Mouse (Mus musculus): ENCODE results near the gene Drc7.

Gene Drc7

GRCm38 (mm10) chr8:95058661-95059060 is 3.8 kb downstream of the Drc7 start:
- no peak for DNase-seq (ENCODE audit: low read depth, low spot score)

DNA sequence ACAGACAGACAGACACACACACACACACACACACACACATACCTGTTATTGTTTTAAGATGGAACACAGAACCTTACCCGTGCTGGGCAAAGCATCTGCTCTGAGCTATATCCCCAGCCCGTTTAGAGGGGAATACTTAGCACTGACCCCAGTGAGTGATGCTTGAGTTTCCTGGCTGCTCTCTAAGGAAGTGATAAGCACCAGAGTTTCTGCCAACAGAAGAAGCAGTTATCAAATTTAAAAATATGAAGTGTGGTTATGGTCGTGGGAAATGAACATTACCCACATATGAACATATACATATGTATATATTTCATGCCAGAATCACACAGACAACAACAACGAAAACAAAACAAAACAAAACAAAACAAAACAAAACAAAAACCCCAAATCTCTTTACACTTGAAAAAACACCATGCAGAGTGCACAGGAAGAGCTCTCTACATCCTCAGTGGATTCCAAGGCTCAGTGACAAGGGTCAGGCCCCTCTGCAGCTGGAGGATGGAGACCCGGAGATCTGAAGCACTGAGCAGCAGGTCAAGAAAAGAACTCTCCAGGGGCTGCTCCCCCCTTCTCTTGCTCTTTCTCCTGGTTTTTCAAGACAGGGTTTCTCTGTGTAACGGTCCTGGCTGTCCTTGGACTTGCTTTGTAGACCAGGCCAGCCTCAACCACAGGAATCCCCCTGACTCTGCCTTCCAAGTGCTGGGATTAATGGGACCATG is 5.1 kb downstream of the Drc7 start:
- DNase-seq (ENCODE audit: low read depth, low spot score), result no peak

GRCm38 (mm10) chr8:95064531-95064930 is 9.6 kb downstream of the Drc7 start:
- no peak for DNase-seq (ENCODE audit: low read depth, low spot score)

DNA sequence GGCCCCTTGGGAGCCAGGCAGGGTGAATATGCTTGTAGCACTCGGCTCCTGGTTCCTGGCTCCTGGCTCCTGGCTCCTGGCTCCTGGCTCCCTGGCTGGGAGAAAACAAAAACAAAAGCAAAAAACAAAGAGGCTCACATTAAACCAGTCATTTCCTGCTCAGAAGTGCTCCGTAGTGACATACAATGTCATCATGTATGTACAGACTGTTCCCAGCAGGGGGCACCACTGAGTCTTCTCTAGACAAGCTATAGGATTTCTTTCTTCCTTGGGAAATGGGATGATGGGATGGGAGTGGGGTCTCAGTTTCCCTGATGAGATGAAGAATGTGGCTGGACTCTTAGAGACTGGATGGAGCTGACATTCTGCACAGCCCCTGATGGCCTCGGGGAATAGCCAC is 12.7 kb downstream of the Drc7 start:
- DNase-seq (ENCODE audit: low read depth, low spot score), result peak; percentile 42

GRCm38 (mm10) chr8:95075504-95075903 is 20.6 kb downstream of the Drc7 start:
- no peak for DNase-seq (ENCODE audit: low read depth, low spot score)

- no peak for DNase-seq (ENCODE audit: low read depth, low spot score)
These were observed 21.2 kb downstream of the Drc7 start for GRCm38 (mm10) chr8:95076151-95076550.

GRCm38 (mm10) chr8:95078055-95078454 is 23.2 kb downstream of the Drc7 start:
- no peak for DNase-seq (ENCODE audit: low read depth, low spot score)

DNA sequence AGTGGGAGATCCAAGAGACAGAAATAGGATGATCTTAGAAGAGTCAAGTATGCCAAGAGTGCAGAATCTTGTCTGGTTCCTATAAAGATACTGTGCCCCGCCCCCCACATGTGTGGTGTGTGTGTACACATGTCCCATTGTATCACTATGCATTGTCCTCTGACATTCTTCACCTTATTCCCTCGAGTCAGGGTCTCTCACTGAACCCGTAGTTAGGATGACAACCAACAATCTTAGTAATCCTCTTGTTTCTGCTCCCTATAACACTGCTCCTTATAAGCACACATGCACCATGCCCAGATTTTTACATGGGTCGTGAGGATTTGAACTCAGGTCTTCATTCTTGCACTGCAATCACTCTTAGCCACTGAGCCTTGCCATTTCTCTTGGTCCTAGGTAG is 24.4 kb downstream of the Drc7 start:
- DNase-seq (ENCODE audit: low read depth, low spot score), result no peak

DNA sequence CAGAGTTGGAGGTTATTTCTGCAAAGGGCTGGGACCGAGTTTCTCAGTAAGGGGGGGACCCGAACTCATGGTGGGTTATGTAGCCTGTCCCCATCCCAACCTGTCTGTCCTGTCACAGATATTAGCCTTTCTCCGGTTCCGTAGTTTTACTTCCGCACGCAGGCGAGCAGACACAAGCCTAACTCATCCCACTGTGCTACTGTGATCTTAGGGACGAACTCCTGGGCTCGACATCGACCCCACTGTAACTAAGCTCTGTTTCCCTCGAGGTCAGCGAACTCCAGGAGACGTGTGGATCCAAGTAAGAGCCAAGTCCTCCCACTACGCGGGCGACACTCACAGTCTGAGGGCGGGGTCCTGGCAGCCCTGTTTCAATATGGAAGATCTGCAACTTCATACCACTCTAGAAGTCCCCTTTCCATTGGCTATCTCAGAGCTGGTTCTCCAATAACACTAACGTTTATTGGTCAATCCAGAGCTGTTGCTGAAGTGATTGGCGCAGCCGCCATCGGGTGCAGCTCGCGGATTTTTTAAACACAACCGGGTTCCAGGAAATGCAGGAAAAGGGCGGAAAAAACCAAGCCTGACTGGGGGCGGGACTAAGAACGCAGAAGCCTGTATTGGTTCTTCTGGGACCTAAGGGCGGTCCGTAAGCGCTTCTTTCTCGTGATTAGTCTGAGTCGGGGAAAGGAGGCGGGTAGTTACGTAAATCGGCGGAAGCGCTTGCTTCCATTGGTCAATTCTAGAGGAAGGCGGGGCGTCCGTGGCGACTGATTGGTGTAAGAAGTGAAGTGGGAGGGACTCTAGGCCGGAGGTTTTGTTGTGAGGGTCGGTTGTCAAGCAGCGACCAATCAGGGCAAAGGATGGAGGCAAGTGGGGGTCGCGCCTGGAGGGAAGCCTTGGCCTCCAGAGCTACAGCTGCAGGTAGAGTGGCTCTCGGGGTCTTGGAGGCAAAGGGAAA is 25.8 kb downstream of the Drc7 start, which contains the start of gene Katnb1:
TSS of gene Katnb1 (plus strand) at position 806 of the 961 bp plus-strand sequence.
- DNase-seq (ENCODE audit: low read depth, low spot score), result peak; percentile 99

GRCm38 (mm10) chr8:95081650-95082049 is 26.7 kb downstream of the Drc7 start:
- no peak for DNase-seq (ENCODE audit: low read depth, low spot score)

DNA sequence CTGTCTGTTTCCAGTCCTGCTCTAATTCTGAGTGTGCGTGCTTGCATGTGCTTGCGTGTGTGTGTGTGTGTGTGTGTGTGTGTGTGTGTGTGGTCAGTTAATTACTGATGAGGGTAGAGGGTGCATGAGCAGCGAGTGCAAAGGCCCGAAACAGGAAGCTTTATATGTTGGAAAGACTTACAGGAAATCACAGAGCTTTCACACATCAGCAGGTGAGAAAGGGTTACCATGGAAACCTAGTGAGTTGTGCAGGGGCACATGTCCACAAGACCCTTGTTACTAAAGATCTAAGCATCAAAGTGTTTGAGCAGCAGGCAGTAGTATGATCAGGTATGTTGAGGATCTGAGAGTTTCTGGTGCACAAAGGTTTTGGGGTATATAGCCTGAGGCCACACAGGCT is 29.4 kb downstream of the Drc7 start:
- no peak for DNase-seq (ENCODE audit: low read depth, low spot score)

GRCm38 (mm10) chr8:95084744-95085431 is 30.0 kb downstream of the Drc7 start:
- no peak for DNase-seq (ENCODE audit: low read depth, low spot score)

DNA sequence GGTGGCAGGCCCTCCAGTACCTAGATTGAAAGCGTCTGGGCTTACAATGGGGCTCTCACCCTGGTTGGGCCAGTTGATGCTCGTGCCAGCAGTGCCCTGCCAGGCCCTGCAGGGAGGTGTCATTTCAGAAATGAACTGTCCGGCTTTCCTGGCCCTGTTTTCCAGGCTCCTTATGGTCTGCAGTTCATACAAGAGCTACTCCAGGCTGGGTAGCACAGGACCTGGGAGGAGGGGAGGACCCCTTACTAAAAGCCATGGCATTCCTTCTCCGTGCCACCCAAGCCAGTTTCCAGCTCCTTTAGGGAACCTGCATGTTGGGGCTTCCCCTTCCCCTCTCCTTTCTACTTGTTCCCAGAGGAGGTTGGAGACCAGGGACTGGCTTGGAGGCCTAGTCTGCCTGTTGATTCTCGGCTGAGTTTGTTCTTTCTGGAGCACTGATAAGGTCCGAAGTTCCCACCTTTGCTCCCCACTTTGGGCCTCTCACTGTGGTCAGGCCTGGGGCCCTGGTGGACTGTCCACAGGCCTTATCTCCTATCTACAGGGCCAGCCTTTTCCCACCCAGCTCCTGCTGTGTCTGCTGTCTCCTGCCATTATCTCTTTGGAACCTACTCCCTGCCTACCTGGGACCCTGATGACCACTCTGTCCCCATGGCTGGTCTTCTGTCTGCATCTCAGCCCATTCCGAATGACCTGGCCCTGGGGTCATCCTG is 30.7 kb downstream of the Drc7 start:
- no peak for DNase-seq (ENCODE audit: low read depth, low spot score)

GRCm38 (mm10) chr8:95093574-95093973 is 38.7 kb downstream of the Drc7 start:
- no peak for DNase-seq (ENCODE audit: low read depth, low spot score)

DNA sequence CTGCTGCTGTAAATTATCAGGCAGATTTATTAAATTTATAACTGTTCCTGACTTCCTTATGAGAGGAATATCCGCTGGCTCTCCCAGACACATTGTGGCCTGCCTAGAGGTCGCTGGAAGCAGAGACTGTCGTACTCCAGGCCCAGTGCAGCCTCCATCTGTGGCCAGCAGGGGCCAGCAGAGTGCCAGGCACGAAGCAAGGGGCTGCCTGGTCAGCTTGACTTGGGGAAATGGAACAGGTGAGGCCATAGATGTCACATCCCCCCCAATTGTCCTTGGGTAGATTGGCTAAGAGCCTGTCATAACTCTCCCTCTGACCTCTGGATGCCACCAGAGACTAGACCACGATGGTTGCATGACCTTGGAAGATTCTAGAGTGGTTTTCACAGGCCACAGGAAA is 44.1 kb downstream of the Drc7 start:
- DNase-seq (ENCODE audit: low read depth, low spot score), result peak; percentile 44

DNA sequence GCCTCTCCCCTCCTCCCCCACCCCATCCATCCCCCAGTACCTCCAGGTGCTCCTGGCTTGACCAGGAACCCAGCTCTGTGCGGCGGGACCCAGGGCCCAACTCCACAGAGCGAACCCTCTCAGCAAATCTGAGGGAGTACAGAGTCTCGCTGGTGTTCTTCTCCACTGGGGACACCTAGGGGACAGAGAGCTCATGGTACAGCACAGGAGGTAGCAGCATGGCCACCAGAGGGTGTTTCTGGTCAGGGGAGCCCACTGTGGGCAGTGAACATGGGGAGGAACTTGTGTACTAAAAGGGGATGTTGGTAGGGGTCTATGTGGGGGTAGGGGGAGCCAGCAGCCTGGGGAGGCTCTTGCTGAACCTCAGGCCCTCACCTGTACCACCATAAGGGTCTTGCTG is 47.1 kb downstream of the Drc7 start:
- no peak for DNase-seq (ENCODE audit: low read depth, low spot score)

DNA sequence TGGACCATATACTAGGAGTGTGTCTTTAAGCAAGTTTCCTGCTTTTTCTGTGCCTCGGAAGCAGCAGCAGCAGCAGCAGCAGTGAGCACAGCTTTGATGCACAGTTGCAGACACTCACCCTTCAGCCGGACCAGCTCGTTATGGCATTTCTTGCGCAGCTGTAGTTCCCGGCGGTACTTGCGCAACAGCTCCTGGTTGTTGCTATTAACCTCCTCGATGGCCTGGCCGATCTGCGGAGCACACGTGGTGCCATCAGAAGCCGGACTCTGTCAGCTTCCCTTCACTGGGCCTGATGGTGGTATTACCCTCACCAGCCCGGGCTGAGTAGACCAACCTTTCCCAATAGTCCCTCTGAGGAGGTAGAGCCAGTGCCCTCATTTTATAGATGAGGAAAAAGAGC is 52.4 kb downstream of the Drc7 start:
- no peak for DNase-seq (ENCODE audit: low read depth, low spot score)

- DNase-seq (ENCODE audit: low read depth, low spot score), result no peak
These were observed 57.7 kb downstream of the Drc7 start for GRCm38 (mm10) chr8:95112594-95112993.

- no peak for DNase-seq (ENCODE audit: low read depth, low spot score)
These were observed 58.2 kb downstream of the Drc7 start for GRCm38 (mm10) chr8:95113108-95113507.

DNA sequence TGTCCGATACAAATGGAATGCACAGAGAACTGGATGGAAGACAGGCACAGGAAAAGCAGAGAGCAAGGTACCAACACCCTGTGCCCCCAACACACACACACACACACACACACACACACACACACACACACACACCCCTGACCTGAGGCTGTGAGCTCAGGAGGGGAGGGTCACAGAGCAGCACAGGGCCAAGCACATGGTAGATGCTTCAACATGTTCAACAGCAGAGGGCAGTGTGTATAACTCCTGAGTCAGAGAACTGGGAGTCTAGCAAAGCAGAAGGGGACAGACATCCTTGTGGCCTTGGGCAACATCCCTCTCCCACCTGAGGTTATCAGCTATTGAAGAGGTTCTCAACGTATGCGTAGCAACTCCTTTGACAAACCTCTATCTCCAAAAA is 58.8 kb downstream of the Drc7 start:
- peak; percentile 43 for DNase-seq (ENCODE audit: low read depth, low spot score)

GRCm38 (mm10) chr8:95123455-95123854 is 68.6 kb downstream of the Drc7 start:
- DNase-seq (ENCODE audit: low read depth, low spot score), result no peak
